Mouse (Mus musculus): ENCODE results near the gene Ctsll3. TPM values are rescaled to one million over a fixed set of nuclear protein-coding genes. Genes with fewer than 3 reads are reported as not detected.

Ctsll3 gene
- polyA plus RNA-seq (2017; shearing (Covaris generic)), result not detected

DNA sequence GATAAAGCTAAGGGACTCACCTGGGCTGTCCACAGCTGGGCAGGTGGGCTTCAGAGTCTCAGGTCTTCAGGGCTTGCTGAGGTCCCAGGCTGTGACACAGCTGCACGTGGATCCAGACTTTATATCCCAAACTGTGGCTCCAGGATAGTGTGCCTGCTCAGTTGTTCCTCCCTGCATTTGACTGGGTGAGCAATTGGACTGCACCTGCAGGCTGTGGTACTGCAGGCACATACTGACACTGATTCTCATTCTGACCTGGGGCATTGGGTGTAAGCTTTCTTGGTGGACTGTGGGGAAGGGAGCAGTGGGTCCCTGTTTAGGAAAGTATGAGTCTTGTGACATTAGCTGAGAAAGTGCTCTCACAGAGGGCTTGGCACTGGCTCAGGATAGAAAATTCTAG, at the start of gene Ctsll3:
Gene Ctsll3 (minus strand): TSS at position 101 of the 400 bp plus-strand sequence.
- no peak for ATAC-seq

DNA sequence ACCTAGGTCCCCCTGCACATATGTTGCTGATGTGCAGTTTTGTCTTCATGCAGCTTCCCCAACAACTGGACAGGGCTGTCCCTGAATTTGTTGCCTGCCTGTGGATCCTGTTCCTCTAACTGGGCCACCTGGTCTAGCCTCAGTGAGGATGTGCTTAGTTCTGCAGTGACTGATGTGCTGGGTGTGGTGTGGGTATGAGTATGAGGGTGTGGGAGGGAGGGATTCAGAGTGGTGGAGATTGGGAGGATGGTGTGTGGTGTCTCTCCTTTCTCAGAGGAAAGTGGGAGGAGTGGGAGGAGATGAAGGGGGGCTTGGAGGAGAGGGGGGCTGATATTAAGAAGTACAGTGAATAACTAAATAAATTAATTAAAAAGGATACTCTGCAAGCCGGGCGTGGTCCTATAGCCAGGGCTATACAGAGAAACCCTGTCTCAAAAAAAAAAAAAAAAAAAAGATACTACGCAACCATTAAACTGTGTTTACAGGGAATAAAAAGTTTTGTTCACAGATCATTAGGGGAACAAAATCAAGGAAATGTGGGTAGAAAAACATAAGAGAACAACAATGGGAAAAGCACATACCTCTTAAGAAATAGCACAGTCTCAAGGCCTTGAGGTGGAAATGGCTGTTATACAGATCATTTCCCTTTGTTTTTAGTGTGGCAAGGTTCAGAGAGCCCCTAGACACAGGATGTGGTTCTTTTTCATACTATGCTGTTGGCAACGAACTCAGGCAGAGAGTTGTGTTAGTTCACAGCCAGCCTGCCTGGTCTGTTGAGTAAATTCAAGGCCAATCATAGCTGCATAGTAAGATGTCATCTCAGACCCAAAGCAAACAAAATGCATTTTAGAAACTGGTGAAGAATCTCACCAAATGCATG, 45.8 kb upstream of the Ctsll3 start:
- ATAC-seq, result peak; percentile 99

DNA sequence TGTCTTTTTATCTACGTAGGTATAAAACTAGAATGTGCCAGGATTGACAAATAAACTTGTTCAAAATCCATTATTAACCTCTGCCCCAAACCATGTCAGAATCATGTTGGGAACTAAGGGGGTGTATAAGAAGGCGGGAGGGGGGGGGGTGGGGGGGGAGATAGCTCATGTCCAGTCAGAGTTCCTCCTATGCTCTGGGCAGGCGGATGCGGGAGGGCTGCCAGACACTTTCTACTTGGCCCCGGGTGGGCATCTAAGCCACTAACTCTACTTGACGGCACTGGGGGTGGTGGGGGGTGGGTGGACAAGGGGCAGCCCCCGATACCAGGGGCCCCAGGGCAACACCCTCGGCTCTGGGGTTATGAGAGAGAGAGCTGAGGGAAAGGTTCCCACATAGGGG, 40.5 kb upstream of the Ctsll3 start:
- ATAC-seq, result no peak

DNA sequence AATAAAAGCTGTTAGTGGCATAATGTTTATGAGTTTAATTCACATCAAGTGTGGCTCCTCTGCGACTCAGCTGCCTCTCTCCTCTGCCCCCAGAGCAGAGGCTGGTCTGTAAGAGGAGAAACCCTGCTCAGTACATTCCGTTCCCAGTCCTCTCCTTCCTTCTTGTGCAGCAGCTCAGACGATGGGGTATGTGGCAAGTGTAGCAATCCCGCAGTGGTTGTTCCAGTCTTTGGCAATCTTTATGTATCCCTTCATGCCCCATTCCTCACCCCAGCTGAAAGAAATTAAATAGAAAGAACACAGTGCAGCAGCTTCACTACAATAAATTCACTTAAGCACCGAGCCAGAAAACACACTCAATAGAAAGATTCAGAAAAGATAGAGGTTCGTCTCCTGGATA, 40.1 kb upstream of the Ctsll3 start:
- no peak for ATAC-seq

DNA sequence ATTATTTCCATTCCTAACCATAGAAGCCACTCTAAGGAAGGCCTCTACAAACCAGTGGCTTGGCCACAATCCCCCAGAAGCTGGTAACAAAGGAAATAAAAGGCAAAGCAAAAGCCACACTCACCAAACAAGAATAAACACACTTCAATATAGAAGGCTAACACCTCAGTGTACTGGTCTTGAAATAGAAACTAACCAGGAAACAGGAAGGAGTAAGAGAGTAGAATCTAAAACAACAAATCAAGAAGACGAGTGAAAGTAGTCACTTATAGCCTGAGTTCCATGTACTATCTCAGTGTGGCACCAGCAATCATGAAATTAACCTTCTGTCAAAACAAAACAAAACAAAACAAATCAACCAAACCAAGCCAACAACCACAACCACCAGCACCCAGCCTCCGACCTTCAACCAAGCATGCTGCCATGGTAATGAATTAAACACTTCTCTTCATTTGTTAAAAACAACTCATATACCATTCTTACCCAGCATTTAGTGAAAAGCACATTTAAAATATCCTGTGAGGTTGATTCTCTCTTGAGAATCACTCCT, 36.8 kb upstream of the Ctsll3 start:
- peak; percentile 75 for ATAC-seq

DNA sequence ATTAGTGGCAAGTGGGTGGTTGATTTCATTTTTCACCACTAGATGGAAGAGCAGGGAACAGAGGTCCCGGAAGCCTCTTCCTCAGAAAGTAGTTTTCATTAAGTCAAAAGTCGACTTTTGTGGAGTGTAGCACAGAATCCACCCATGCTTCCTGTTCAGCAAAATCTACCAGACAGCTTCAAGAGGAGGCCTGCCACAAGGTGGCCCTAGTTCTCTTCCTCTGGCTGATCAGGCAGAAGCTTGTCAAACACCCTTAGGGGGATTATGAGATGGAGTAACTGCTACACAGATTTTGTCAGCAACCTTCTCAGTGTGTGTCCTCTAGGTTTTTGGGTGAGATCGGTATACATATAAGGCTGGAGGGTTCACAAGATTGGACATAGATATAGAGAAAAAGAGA, 23.4 kb upstream of the Ctsll3 start:
- peak; percentile 87 for ATAC-seq

DNA sequence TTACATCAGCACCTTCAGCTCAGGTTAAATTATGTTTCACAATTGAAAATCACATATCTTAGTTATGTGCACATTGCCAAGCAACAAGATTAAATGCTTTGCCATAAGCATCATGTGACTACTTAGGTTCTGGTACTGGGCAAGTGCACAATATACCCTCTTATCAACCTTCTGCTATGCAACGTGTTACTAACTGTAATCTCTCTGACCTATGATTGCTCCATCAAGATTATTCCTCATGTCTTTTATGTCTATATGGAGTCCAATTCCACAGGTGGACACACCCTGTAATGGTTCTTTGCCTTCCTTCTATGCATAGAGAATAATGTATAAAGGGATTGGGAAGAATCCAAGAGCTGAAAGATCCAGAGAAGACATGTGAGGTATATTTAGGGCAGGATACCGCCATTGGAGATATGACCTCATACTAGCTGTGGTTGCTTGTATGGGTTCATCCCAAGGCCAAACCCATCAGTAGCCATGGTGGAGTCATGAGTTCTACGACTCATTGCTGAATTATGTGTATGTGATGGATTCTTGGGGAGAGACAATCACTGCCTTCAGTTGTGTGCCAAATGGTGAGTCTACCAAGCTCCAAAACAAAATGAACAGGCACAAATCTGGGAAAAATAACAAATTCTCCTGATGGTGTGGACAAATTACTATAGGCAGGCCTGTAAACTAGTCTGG, 18.0 kb upstream of the Ctsll3 start:
- ATAC-seq, result no peak

DNA sequence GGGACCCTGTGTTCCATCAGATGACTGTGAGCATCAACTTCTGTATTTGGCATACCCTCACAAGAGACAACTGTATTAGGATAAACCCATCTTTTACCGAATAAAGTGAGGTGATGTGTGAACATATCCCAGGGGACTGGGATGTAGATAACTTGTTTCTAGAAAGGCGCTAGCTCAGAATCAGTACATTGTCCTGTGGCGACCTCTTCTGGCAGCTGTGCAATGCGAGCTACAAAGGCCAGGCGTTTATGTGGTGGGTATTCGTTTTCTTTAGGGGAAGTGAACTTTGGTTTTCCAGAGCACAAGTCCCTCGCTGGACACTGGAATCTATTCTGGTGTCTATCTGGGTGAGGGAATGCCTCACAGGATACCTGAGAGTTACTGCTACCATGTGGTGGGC, 16.8 kb upstream of the Ctsll3 start:
- no peak for ATAC-seq

DNA sequence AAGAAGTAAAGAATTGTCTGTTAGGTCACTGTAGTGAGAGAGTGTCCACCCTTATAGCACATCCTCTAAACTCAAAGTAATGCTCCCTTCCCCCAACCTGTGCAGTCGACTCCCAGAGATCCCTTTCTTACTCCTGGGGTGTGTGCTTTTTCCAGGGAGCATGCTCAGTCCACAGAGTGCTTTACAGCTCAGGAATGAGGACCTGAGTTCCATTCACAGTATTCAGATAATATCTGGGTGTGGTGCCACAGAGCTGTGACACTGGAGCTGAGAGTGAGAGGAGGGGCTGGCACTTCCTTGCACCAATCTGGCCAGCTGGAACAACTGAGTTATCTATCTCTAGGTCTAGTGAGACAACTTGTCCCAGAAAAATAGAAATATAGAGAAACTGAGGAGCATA, 11.1 kb upstream of the Ctsll3 start:
- no peak for ATAC-seq

DNA sequence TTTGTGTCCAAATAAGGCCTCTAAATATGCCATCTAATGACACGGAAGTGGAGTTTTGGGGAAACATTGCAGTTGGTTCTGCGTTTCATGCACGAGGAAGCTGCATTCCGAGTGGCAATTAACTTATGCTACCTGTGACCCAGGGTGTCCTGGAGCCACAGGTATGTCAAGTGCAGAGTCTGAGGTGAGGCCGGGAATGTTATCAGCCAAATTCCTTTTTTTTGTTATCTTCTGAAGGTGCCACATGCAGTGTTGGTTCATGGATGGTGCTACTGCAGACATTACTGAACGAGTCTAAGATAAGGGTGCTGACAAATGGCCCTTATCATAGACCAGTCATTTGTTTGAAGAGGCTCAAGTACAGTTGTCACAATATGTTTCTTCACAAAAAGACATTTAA, 10.1 kb upstream of the Ctsll3 start:
- ATAC-seq, result no peak

DNA sequence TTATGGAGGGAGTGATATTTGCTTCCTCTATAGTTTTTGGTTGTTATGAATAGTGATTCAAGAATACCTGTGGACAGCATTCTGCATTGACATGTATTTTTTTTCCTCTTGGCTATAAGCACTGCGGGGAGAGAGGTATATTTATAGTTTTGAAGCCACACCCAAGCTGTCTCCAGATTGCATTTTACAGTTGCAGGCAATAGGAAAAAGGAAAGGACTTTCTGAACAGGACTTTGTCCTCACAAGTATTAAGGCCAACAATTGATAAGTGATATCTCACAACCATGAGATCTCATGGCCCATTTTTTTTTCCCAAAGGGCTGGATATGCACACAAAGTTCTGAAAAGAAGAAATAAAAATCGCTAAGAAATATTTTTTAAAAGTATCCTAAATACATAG, 7.0 kb upstream of the Ctsll3 start:
- ATAC-seq, result no peak

DNA sequence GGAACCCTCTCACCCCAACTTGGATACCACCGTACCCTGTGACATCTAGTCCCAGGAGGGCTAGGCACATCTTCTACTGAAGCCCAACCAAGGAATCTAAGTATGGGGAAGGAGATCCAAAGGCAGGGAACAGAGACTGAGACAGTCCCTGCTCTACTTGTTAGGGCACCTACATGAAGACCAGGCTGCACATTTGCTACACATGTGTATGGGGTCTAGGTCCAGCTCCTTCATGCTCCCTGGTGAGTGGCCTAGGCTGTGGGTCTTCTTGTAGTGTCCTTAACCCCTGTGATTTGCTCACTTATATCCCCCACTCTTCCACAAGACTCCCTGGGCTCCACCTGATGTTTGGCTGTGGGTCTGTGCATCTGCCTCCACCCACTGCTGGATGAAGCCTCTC, 13.2 kb downstream of the Ctsll3 start:
- no peak for ATAC-seq

DNA sequence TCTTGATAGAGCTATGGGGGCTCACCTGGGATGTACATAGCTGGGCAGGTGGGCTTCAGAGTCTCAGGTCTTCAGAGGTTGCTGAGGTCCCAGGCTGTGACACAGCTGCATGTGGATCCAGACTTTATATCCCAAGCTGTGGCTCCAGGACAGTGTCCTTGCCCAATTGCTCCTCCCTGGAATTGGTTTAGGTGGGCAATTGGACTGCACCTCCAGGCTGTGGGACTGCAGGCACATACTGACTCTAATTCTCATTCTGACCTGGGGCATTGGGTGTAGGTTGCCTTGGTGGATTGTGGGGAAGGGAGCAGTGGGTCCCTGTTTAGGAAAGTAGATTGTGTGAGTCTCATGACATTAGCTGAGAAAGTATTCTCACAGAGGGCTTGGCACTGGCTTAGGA, 16.4 kb downstream of the Ctsll3 start, which contains the start of gene BC051665:
Gene BC051665 (minus strand): TSS at position 101 of the 400 bp plus-strand sequence.
- no peak for ATAC-seq

DNA sequence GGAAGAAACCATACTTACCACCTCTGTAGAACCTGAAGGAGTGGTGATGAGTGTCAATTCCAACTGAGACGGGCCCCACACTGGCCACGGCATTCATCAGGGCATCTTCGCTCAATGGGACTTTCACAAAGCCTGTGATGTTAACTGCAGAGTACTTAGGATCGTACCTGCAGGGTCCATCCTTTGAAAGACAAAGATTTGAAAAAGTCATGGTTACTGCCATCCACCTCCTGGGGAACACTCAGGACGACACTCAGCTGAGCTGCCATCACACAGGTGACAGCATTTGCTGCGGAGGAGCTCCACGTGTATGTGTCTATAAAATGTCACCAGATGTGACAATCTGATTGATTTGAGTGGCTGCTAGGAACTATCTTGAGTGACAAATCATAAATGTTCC, 19.3 kb downstream of the Ctsll3 start:
- no peak for ATAC-seq

DNA sequence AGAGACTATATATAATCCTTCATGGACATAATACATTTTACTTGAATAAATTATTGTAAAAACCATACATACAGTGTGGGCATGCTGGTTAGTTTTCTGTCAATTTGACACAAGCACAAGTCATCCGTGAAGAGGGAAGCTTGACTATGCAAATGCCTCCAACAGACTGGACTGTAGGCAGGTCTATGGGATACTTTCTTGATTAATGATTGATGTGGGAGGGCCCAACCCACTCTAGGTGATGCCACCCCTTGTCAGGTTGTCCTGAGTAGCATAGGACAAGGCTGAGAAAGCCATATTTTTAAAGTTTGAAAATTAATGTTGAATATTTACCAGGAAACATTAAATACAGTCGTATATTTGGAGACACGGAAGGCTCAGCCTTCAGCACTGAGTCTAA, 22.1 kb downstream of the Ctsll3 start:
- ATAC-seq, result no peak

DNA sequence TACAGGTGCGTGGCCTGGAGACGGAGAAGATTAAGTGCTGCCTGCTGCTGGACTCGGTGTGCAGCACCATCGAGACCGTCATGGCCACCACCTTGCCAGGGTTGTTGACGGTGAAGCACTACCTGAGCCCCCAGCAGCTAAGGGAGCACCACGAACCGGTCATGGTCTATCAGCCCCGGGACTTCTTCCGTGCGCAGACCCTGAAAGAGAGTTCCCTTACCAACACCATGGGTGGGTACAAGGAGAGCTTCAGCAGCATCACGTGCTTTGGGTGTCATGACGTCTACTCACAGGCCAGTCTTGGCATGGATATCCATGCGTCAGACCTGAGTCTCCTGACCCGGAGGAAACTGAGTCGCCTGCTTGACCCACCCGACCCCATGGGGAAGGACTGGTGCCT, 41.5 kb downstream of the Ctsll3 start:
- ATAC-seq, result no peak

DNA sequence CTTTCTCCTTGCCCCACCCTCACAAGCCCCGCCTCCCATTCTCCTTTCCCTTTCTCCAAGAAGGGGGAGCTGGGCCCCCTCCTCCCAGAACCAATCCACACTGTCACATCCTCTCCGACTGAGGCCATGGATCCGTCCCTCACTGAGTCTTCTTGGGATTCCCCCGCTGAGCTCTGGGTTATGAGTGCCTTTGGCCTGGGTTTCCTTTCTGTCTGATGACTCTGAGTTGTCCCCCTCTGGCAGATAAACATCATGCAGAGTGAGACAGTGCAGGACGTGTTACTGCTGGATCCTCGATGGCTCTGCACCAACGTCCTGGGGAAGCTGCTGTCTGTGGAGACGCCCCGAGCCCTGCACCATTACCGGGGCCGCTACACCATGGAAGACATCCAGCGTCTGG, 42.3 kb downstream of the Ctsll3 start:
- ATAC-seq, result no peak

DNA sequence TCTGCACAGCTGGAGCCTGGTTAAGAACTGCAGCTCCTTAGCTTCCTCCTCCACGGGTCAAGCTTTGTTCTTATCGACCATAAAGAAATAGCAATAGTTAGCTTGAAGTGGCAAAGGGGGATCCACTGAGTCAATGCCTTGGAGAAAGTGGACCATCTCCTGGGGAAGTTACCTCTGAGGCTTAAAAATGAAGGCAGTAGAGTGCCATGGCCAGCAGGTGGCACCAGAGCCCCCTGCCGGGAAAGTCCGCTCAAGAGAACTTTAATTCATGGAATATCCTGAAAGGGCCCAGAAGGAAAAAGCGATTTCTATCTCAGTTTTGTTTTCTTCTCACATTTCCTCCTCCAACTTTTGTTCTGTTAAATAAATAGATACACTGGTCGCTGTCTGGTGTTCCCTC, 43.5 kb downstream of the Ctsll3 start:
- ATAC-seq, result no peak

DNA sequence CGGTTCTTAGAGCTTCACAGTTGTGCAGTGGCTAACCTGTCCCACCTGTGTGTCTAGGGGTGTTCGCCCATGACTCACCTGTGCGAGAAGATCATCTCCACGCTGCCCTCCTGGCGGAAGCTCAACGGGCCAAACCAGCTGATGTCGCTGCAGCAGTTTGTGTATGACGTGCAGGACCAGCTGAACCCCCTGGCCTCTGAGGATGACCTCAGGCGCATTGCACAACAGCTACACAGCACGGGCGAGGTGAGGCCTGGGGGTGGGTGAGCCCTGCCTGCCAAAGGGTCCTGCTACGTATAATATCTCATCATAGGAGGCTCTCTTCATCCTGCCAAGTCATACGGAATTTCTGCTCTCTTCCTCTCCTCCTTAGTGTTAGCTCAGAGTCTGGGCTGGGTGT, 45.4 kb downstream of the Ctsll3 start:
- ATAC-seq, result no peak

DNA sequence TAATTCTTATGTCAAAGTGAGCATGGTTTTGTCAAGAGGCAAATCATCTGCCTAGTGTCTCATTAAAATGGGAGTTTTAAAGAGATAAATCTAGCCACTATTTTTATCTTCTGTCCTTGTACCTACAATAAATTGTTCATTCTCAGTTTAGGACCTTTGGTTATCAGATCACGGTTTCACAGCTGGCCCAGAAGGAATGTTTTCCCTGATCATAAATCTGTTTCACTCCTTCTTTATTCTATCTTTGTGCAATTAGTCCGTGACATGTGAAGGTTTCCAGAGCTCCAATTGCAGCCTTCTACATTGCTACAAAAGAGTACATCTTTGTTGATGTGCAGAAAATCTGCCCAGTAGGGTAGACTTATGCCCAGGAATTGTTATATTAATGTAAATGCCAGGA, 47.4 kb downstream of the Ctsll3 start:
- ATAC-seq, result no peak

DNA sequence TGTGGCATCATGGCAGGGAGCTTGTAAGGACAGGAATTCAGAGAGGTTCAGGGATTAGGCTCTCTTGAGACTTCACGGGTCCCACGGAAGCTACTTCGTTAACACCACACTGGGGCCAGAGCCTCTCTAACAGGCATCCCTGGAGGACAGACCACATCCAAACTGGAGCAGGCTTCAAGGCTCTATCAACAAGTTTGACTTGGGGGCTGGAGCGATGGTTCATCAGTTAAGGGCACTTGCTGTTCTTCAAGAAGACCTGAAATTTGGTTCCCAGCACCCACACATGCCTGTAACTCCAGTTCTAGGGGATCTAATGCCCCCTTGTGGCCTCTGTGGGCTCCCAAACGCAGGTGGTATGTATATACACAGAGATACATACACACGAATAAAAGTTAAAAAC, 49.4 kb downstream of the Ctsll3 start:
- no peak for ATAC-seq

DNA sequence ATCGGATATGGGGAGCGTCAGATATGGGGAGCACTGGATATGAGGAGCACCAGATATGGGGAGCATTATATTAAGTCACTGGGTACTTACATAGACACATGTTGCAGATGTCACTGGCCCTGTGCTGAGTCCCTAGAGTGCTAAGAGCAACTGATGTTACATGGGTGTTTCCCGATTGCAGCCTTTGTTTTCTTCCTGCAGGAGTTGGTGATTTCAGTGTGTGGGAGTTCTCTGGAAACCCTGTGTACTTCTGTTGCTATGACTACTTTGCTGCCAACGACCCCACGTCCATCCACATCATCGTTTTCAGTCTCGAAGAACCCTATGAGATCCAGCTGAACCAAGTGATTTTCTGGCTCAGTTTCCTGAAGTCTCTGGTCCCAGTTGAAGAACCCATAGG, 51.7 kb downstream of the Ctsll3 start:
- no peak for ATAC-seq

DNA sequence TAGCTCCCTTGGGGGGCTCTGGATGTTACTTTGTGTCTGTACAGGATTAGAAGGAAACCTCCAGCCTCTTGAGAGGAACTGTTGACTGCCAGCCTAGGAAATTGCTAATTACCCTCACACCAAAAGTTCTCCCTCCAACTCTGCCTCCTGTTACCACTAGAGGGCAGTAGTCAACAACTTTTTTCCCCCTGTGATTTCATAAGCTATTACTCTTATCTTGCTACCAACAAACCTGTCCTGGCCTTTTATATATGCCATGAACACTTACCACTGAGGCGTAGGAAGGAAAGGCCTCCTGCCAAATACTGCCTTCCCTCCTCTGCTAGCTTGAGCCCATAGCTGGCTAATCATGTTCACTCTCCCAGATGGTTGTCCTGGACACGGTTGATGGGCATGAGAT, 54.1 kb downstream of the Ctsll3 start:
- ATAC-seq, result peak; percentile 30

Data from CD4-positive, CD25-positive, alpha-beta regulatory T cell, adult 4 months (primary cell).